Mouse (Mus musculus) mouse trophoblast stem cell (cell line): ENCODE results near the gene Jagn1.

Experiments
- in situ Hi-C, 2 experiments: fragments of 300-500 bp; cut with MseI, MboI; formaldehyde crosslinking; loops; 2 replicates in 1 of 2; 3 replicates in 1 of 2; pipeline ENCODE4 v1.15.1; 2025

The Jagn1 gene

DNA sequence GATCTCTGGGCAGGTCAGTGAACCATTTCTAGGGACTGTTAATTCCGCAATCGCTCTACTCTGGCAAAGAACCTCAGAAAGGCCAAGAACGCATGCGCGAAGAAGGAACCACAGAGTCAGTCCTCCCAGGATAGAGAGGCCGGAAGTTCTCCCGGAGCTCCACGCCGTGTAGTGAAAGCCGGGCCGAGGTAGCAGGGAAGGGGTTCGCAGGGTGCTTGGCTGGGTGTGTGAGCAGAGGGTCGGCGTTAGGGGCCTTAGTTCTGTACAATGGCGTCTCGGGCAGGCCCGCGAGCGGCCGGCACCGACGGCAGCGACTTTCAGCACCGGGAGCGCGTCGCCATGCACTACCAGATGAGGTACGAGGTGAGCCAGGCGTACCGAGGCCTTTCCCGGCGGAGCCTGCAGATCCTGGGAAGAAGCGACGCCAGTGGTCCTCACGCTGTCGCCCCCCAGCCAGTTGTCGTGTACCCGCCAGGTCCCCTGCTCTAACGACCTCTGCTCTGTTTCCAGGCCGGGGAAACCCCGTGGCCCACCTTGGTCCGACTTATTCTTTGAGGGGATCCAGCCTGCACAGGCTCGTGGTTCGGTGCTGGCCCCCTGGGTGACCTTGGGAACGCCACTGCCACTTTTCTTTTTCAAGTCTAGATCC lies at the start of gene Jagn1:
Gene Jagn1 (plus strand): TSS at position 128 of the 649 bp plus-strand sequence.
- in situ Hi-C loops = no loop called here

GRCm38 (mm10) chr6:113393951-113394350 lies 48.4 kb upstream of the Jagn1 start:
- in situ Hi-C loops = no loop called here

DNA sequence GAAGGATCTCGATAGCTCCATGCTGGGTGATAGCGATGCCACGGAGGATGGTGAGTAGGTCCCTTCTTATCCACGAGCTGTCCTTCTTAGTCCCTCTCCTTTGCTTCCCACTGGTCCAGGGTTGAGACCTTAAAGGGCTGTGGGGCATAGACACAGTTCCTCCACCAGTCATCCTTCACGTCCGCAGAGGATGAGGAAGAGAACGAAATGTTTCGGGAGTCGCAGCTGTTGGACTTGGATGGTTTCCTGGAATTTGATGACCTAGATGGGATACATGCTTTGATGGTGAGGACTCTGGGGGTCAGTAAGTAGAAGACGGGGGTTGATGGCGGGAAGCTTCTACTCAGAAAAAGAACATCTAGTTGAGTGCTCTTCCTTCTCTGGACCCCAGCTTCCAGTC lies 47.6 kb upstream of the Jagn1 start:
- in situ Hi-C loops = no loop called here

DNA sequence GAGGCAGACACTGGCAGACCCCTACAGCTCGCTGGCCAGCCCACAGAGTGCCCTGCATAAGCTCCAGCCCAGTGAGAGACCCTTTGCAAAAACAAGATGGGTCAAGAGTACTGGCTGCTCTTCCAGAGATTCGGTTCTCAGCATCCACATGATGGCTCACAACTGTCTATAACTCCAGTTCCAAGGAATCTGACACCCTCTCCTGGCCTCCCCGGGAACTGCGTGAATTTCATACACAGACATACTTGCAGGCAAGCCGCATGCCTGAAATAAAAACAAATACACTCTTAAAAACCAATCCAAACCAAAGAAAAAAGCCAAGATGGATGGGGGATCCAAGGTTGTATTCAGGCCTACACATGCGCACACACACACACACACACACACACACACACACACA lies 46.9 kb upstream of the Jagn1 start:
- in situ Hi-C loops = no loop called here

DNA sequence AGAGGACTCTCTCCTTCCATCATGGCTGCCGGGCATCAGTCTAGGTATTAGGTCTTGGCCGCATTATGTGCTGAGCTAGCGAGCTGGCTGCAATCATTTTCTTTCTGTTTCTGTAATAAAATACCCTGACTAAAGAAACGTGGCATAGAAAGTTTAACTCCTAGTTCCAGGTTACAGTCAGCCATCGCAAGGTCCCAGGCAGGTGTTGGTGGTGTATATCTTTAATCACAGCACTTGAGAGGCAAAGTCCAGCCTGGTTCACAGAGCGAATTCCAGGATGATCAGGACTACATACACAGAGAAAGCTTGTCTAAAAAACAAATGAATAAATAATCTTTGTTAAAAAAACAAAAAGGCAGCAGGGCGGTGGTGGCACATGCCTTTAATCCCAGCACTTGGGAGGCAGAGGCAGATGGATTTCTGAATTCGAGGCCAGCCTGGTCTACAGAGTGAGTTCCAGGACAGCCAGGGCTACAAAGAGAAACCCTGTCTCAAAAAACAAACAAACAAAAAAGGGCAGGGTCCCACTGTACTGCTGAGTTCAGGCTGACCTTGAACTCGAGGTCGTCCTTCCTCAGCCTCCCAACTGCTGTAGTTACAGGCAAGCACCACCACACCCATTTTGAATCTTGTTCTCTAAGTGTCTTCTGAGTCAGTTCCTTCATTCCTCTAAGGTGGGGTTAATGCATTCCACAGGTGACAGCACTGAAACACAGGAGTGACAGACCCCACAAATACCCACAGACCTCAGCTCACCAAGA lies 45.9 kb upstream of the Jagn1 start:
- in situ Hi-C loops = no loop called here

GRCm38 (mm10) chr6:113402094-113402493 lies 40.3 kb upstream of the Jagn1 start:
- in situ Hi-C loops = no loop called here

- in situ Hi-C loops = no loop called here
Measured at GRCm38 (mm10) chr6:113404649-113405448, 37.5 kb upstream of the Jagn1 start.

- in situ Hi-C loops = no loop called here
Measured at GRCm38 (mm10) chr6:113405483-113405882, 36.9 kb upstream of the Jagn1 start.

- in situ Hi-C loops = no loop called here
Measured at GRCm38 (mm10) chr6:113406683-113407082, 35.7 kb upstream of the Jagn1 start.

- in situ Hi-C loops = no loop called here
Measured at GRCm38 (mm10) chr6:113410001-113410400, 32.4 kb upstream of the Jagn1 start.

GRCm38 (mm10) chr6:113416416-113416815 lies 26.0 kb upstream of the Jagn1 start:
- in situ Hi-C loops = no loop called here

- in situ Hi-C loops = no loop called here
Measured at GRCm38 (mm10) chr6:113418441-113419198, 23.7 kb upstream of the Jagn1 start.

DNA sequence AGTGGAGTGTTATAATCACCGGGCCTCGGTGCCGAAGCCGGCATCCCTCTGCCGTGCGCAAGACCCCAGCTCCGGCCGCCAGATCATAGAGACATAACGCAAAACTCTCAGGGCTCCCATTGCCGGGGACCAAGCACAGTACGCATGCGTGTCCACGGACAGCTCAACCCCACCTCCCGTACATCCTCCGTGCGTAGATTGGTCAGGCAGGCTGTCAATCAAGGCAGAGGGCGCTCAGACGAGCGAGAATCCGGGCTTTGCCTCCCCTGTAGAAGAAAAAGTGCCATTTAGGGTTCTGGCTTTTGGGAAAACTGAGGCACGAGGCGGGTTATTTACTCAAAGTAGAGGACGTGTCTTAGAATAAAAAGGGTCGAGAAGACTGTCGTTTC lies 23.2 kb upstream of the Jagn1 start, which contains the start of gene Rpusd3:
Gene Rpusd3 (minus strand): TSS at position 142 of the 389 bp plus-strand sequence.
- in situ Hi-C loops = no loop called here

DNA sequence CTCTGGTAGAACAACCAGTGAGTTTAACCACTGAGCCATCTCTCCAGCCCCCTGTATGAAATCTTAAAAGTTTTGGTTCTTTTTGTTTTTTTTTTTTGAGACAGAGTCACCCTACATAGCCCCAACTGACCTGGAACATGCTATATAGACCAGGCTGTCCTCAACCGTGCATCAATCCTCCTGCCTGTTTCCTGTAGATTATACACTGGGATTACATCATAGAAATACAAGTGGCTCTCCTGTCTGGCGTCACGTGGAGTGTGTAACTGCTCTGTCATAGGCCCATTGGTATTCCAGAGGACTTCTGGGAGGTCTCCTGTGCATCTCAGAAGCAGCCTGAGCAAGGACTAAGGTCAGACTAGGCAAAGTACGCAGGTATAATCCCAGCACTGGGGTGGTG lies 19.4 kb upstream of the Jagn1 start:
- in situ Hi-C loops = no loop called here

DNA sequence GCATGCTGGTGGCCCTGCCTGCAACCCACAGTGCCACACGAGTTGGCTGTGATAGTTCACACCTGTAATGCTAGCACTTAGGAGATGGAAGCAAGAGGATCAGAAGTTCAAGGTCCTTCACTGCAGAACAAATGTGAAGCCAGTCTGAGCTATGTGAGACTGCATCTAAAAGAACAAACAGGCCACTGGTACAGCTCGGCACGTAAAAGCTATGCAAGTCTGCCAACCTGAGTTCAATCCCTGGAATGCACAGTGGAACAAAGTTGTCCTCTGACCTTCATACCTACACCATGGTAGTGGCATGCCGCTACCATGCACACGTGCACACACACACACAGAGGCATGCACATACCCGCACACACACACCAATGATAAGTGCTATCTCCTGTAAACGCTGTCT lies 18.2 kb upstream of the Jagn1 start:
- in situ Hi-C loops = no loop called here

- in situ Hi-C loops = no loop called here
Measured at GRCm38 (mm10) chr6:113426696-113427095, 15.7 kb upstream of the Jagn1 start.

GRCm38 (mm10) chr6:113427397-113427796 lies 15.0 kb upstream of the Jagn1 start:
- in situ Hi-C loops = no loop called here

GRCm38 (mm10) chr6:113428006-113428405 lies 14.4 kb upstream of the Jagn1 start:
- in situ Hi-C loops = no loop called here

- in situ Hi-C loops = no loop called here
Measured at GRCm38 (mm10) chr6:113429965-113430364, 12.4 kb upstream of the Jagn1 start.

GRCm38 (mm10) chr6:113430846-113431245 lies 11.5 kb upstream of the Jagn1 start:
- in situ Hi-C loops = no loop called here

DNA sequence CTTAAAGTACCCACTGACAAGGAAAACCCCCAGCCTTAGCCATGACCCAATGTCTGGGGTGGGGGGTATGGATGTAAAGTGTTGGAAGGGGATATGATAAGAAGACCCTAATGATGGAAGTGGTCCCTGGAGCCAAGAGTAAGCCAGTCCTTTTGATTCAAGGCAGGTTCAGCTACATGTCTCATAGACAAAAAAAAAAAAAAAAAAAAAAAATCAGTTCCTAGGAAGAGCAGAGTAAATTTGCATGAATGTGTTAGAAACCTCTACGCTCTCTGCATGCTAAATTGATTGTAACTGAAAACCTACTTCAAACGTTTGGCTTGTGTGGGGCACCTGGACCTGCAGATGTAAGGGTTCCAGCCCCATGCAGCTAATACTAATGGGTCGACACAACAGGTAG lies 10.6 kb upstream of the Jagn1 start:
- in situ Hi-C loops = no loop called here

DNA sequence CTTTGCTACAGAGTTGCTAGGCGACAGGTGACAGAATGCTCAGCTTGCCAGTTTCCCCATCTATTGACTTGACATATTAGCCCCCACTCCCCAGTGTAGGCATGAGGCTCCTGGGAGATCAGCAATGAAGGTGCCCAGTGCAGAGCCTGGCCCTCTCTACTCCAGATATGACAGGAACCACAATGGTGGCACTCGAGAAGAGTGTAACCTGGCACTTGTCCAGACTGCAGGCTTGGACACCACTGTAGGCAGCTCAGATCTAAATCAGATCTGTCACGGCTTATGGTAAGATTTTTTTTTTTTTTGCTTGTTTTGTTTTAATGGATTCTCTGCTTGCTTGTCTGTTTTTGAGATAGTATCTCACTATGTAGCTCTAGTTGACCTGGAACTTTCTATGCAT lies 8.7 kb upstream of the Jagn1 start:
- in situ Hi-C loops = no loop called here
